In genomic region chr2:106895326-106896023, GRCm38 (mm10) we compare ENCODE assay signal across 11 mouse cellular contexts.
DNase-seq lines count a peak whose midpoint lies in the region; ATAC-seq lines count a peak whose summit lies in the region.
"Had no signal": no experiment of that assay in that cellular context is flagged by ENCODE, and none has a peak within 500 bp of the region (broad histone marks: within the 10 kb centered on the region; RNA-seq: fewer than 3 reads in every experiment).

No protein-coding gene starts in this region.

- no peaks in the 10 kb centered on the region for H3K9me3 ChIP-seq in forebrain, embryonic 11.5 days (ENCODE audit: control insufficient read depth, low read length)
- H3K9me3 ChIP-seq in limb, embryonic 13.5 days, result no peaks in the 10 kb centered on the region
- no peaks in the 10 kb centered on the region for H3K9me3 ChIP-seq in neural tube, embryonic 15.5 days (replicated peaks)
- H3K9me3 ChIP-seq: liver, embryonic 15.5 days had no signal

- peak; percentile 5 for DNase-seq in left cerebral cortex, postnatal 4 days
- no peak for DNase-seq in left cerebral cortex, postnatal 14 days (ENCODE audit: low spot score in 2 of 2)
- DNase-seq in forebrain, embryonic 11.5 days (ENCODE audit: low spot score), result no peak
- DNase-seq in right cerebral cortex, postnatal 4 days, result no peak
- no peak for DNase-seq in B cell, adult 2 months
- no peak for DNase-seq in lung, adult 18-20 months

- H3K4me2 ChIP-seq in forebrain, embryonic 11.5 days (ENCODE audit: low read depth, low read length, severe bottlenecking), result no peak overlapping the region
- no peak overlapping the region for H3K4me2 ChIP-seq in limb, embryonic 13.5 days (replicated peaks)
- H3K4me2 ChIP-seq in neural tube, embryonic 15.5 days, result no peak overlapping the region
- H3K4me2 ChIP-seq: liver, embryonic 15.5 days had no signal

- no peaks in the 10 kb centered on the region for H3K27me3 ChIP-seq in forebrain, embryonic 11.5 days (ENCODE audit: control insufficient read depth, insufficient read depth, low read length)
- 0 out of 2 replicates have a peak, but pooled peaks cover 4% of the 10 kb centered on the region for H3K27me3 ChIP-seq in limb, embryonic 13.5 days
- H3K27me3 ChIP-seq in neural tube, embryonic 15.5 days (replicated peaks), result no peaks in the 10 kb centered on the region
- H3K27me3 ChIP-seq: CH12.LX; liver, embryonic 15.5 days had no signal

- H3K27ac ChIP-seq in forebrain, embryonic 11.5 days (ENCODE audit: low read depth, low read length), result no peak overlapping the region
- H3K27ac ChIP-seq in limb, embryonic 13.5 days, result no peak overlapping the region
- H3K27ac ChIP-seq in neural tube, embryonic 15.5 days (replicated peaks), result no peak overlapping the region
- H3K27ac ChIP-seq: layer of hippocampus, adult 2 months; liver, embryonic 15.5 days had no signal

- no peak overlapping the region for H3K4me3 ChIP-seq in forebrain, embryonic 11.5 days (ENCODE audit: low read depth, low read length)
- H3K4me3 ChIP-seq in limb, embryonic 13.5 days, result no peak overlapping the region
- no peak overlapping the region for H3K4me3 ChIP-seq in neural tube, embryonic 15.5 days (replicated peaks)
- H3K4me3 ChIP-seq: layer of hippocampus, adult 2 months; liver, embryonic 15.5 days had no signal

- H3K36me3 ChIP-seq in forebrain, embryonic 11.5 days (ENCODE audit: control insufficient read depth, insufficient read depth, low read length), result no peaks in the 10 kb centered on the region
- no peaks in the 10 kb centered on the region for H3K36me3 ChIP-seq in limb, embryonic 13.5 days
- no peaks in the 10 kb centered on the region for H3K36me3 ChIP-seq in neural tube, embryonic 15.5 days
- H3K36me3 ChIP-seq: liver, embryonic 15.5 days had no signal

- intact Hi-C loops in left cerebral cortex, postnatal 4 days (cut with DNase I), result no loop called here
- intact Hi-C loops in left cerebral cortex, postnatal 14 days (cut with DNase I), result no loop called here

- 18% methylated on average over 11 of the region's 11 CpGs for WGBS in forebrain, embryonic 11.5 days
- 21% methylated on average over 11 of the region's 11 CpGs for WGBS in limb, embryonic 13.5 days
- WGBS in neural tube, embryonic 15.5 days, result 11% methylated on average over 11 of the region's 11 CpGs

- H3K9ac ChIP-seq in forebrain, embryonic 11.5 days (ENCODE audit: low read length), result no peak overlapping the region
- no peak overlapping the region for H3K9ac ChIP-seq in limb, embryonic 13.5 days
- no peak overlapping the region for H3K9ac ChIP-seq in neural tube, embryonic 15.5 days (replicated peaks)
- H3K9ac ChIP-seq: liver, embryonic 15.5 days had no signal

- peaks cover 6% of the 10 kb centered on the region; the same call in 1 of the 2 replicates for H3K4me1 ChIP-seq in forebrain, embryonic 11.5 days (replicated peaks; ENCODE audit: control insufficient read depth, insufficient read depth, low read length)
- H3K4me1 ChIP-seq in limb, embryonic 13.5 days, result no peaks in the 10 kb centered on the region
- H3K4me1 ChIP-seq in neural tube, embryonic 15.5 days, result peaks cover 10% of the 10 kb centered on the region; the same call in 1 of the 2 replicates
- H3K4me1 ChIP-seq: liver, embryonic 15.5 days had no signal

- ATAC-seq in forebrain, embryonic 11.5 days (replicated peaks; ENCODE audit: low FRiP score), result peak; percentile 67; the same call in 1 of the 2 replicates
- ATAC-seq in limb, embryonic 13.5 days (ENCODE audit: low FRiP score, low read depth), result peak; percentile 90
- ATAC-seq in neural tube, embryonic 15.5 days (ENCODE audit: low FRiP score), result peak; percentile 59; the same call in 1 of the 2 replicates
